Mouse (Mus musculus): ENCODE results near the gene Rbm19.
"Not testable (repeated sequence)": the region's sequence is repeated elsewhere in the genome, so short reads cannot be mapped to it uniquely, and the experiment has no call there.

The Rbm19 gene

DNA sequence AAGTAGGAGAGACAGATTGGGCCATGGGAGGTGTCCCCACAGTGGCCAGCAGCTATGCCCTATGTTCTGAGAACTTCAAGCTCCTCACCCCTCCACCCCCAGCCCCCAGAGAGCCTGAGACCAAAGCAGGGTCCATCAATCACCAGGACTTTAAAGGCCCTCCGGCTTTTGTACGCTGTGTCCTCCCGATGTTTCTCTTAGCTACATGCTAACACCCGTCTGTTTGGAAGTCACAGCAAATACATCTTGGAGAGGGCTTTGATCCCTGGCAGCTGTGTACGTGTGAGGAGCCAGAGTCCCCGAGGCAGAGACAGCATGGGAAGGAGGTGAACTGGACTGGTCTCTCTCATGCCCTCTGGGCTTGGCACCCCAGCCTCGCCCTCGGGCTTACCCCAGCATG is 14.2 kb upstream of the Rbm19 start:
- Histone ChIP-seq H3K4me1 (replicated peaks; ENCODE audit: low read depth, low read length) (peaks cover 2% of the 10 kb centered on the region; the same call in 1 of the 2 replicates), H3K9me3 (ENCODE audit: low read length) (no peaks in the 10 kb centered on the region), H3K36me3 (ENCODE audit: insufficient read depth, low read length) (no peaks in the 10 kb centered on the region), H3K27me3 (ENCODE audit: insufficient read depth, low read length) (peaks cover 39% of the 10 kb centered on the region), H3K4me3 (replicated peaks; ENCODE audit: low read length) (no peak overlapping the region)
- no peak for TF ChIP-seq NANOG (IDR thresholded peaks at IDR 0.05; ENCODE audit: borderline replicate concordance, low read length)
- no peak for TF ChIP-seq CTCF (conservative IDR thresholded peaks at IDR 0.05; ENCODE audit: low read length)
- no peak for TF ChIP-seq POU5F1 (IDR thresholded peaks at IDR 0.05; ENCODE audit: borderline replicate concordance, low read length)

DNA sequence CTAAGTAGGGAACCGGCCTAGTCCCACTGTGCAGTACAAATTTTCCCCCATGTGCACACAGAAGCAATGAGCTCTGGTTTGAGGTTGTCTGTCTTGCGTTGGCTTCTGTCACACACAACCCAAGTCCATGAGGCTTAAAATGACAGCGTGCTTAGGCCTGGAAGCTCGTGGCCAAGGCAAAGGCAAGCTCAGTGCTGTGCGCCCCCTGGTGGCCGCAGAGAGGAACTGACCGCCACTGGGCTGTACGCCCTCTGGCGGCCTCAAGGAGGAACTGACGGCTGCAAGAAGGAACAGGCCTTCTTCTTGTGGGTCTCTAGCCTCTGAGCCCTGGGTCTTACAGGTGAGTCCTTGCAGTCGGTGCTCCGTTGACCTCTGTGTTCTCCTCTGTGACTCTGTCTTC is 13.5 kb upstream of the Rbm19 start:
- peaks cover 36% of the 10 kb centered on the region for H3K27me3 ChIP-seq (ENCODE audit: insufficient read depth, low read length)
- no peaks in the 10 kb centered on the region for H3K36me3 ChIP-seq (ENCODE audit: insufficient read depth, low read length)
- H3K9me3 ChIP-seq (ENCODE audit: low read length): no peaks in the 10 kb centered on the region
- TF ChIP-seq CTCF (conservative IDR thresholded peaks at IDR 0.05; ENCODE audit: low read length) (peak; percentile 100), POU5F1 (IDR thresholded peaks at IDR 0.05; ENCODE audit: borderline replicate concordance, low read length) (no peak), NANOG (IDR thresholded peaks at IDR 0.05; ENCODE audit: borderline replicate concordance, low read length) (no peak)
- H3K4me3 ChIP-seq (replicated peaks; ENCODE audit: low read length): no peak overlapping the region
- no peaks in the 10 kb centered on the region for H3K4me1 ChIP-seq (replicated peaks; ENCODE audit: low read depth, low read length)

DNA sequence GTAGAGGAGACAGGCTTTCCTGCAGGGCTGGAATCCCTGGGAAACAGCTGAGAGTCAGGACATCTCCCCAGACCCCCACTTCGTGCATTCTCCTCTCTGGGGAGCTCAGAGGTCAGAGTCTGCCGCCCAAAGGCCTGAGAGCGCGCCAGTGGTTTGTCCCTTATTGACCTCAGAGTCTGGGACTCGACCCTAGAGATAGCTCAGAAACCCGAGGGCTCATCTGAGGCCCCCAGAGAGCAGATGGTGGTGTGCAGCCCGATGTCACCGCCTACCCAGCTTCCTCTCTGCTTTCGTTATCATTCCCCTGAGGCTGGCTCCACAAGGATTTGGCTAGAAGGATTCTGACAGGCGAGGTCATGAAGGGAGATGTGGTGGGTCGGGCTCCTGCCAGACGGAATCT is 12.8 kb upstream of the Rbm19 start:
- TF ChIP-seq CTCF (conservative IDR thresholded peaks at IDR 0.05; ENCODE audit: low read length) (no peak), POU5F1 (IDR thresholded peaks at IDR 0.05; ENCODE audit: borderline replicate concordance, low read length) (no peak), NANOG (IDR thresholded peaks at IDR 0.05; ENCODE audit: borderline replicate concordance, low read length) (no peak)
- no peaks in the 10 kb centered on the region for H3K9me3 ChIP-seq (ENCODE audit: low read length)
- no peaks in the 10 kb centered on the region for H3K4me1 ChIP-seq (replicated peaks; ENCODE audit: low read depth, low read length)
- H3K4me3 ChIP-seq (replicated peaks; ENCODE audit: low read length): no peak overlapping the region
- no peaks in the 10 kb centered on the region for H3K36me3 ChIP-seq (ENCODE audit: insufficient read depth, low read length)
- H3K27me3 ChIP-seq (ENCODE audit: insufficient read depth, low read length): peaks cover 42% of the 10 kb centered on the region

DNA sequence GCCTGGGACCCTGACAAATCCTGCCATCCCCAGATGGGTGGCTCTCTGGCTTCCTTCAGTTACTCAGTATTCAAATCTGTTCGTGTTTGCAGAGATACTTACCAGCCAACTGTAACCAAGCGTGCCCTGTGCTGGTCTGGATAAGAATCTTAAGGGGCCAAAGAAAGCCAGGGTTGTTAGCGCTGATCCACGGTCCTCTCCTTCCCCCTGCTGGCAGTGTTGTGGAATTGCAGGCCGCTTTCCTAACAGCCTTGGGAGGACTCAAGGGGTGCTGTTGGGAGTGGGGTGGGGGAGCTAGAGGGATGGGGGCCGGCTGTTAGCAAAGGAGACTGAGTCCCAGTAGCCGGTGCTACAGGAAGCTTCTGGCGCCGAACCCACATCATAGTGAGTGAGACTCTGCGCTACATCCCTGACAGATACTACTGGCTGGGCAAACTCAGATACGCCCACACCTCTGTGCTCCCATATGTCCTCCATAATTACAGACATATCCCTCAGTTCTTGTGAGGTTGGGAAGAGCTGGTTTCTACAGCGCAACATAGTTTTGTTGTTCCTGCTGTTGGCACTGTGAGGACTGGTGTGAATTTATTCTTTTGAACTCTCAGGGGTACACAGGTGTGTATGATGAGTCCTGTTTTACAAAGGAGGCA is 9.7 kb upstream of the Rbm19 start:
- H3K4me3 ChIP-seq (replicated peaks; ENCODE audit: low read length): no peak overlapping the region
- TF ChIP-seq NANOG (IDR thresholded peaks at IDR 0.05; ENCODE audit: borderline replicate concordance, low read length): no peak
- TF ChIP-seq CTCF (conservative IDR thresholded peaks at IDR 0.05; ENCODE audit: low read length): peak; percentile 93
- peaks cover 51% of the 10 kb centered on the region for H3K27me3 ChIP-seq (ENCODE audit: insufficient read depth, low read length)
- no peaks in the 10 kb centered on the region for H3K9me3 ChIP-seq (ENCODE audit: low read length)
- H3K36me3 ChIP-seq (ENCODE audit: insufficient read depth, low read length): no peaks in the 10 kb centered on the region
- no peaks in the 10 kb centered on the region for H3K4me1 ChIP-seq (replicated peaks; ENCODE audit: low read depth, low read length)

DNA sequence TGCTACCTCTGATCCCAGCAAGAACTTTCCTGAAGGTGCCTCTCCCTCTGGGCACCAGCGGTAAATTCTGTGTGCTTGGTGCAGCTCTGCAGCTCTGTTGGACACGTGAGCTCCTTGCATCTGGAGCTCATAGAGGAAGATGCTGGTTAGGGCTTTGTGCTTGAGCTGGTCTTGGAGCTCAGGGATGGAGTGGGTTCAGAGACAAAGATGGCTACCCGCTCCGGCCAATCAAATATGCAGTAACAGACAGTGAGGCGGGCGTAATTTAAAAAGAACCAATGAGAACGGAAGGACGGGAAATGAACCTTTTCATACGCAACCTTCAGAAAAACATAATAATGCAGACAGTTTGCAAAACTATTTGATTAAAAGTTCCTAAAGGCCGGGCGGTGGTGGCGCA is 1.9 kb upstream of the Rbm19 start:
- H3K9me3 ChIP-seq (ENCODE audit: low read length): no peaks in the 10 kb centered on the region
- TF ChIP-seq NANOG (IDR thresholded peaks at IDR 0.05; ENCODE audit: borderline replicate concordance, low read length): no peak
- TF ChIP-seq CTCF (conservative IDR thresholded peaks at IDR 0.05; ENCODE audit: low read length): no peak
- no peak for TF ChIP-seq POU5F1 (IDR thresholded peaks at IDR 0.05; ENCODE audit: borderline replicate concordance, low read length)
- peaks cover 16% of the 10 kb centered on the region for H3K36me3 ChIP-seq (ENCODE audit: insufficient read depth, low read length)
- H3K4me3 ChIP-seq (replicated peaks; ENCODE audit: low read length): peak overlapping the region; percentile 69
- H3K27me3 ChIP-seq (ENCODE audit: insufficient read depth, low read length): peaks cover 21% of the 10 kb centered on the region; the same call in 1 of the 2 replicates
- H3K4me1 ChIP-seq (replicated peaks; ENCODE audit: low read depth, low read length): peaks cover 28% of the 10 kb centered on the region

DNA sequence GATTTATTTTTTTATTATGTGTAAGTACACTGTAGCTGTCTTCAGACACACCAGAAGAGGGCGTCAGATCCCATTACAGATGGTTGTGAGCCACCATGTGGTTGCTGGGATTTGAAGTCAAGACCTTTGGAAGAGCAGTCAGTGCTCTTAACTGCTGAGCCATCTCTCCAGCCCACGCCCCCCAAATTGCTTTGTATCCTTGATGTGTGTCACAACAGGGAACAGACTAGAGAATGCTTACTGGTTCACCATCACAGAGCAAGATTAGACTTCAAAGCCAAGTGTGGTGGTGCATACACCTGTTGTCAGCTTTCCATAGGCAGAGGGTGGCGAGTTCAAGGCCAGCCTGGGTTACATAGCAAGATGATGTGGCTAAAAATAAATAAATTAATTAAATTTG is 896 bp downstream of the Rbm19 start:
- not testable (repeated sequence) for H3K9me3 ChIP-seq (ENCODE audit: low read length)
- peaks cover 28% of the 10 kb centered on the region for H3K4me1 ChIP-seq (replicated peaks; ENCODE audit: low read depth, low read length)
- peaks cover 44% of the 10 kb centered on the region for H3K36me3 ChIP-seq (ENCODE audit: insufficient read depth, low read length)
- H3K27me3 ChIP-seq (ENCODE audit: insufficient read depth, low read length): 0 out of 2 replicates have a peak, but pooled peaks cover 10% of the 10 kb centered on the region
- peak; percentile 74 for TF ChIP-seq NANOG (IDR thresholded peaks at IDR 0.05; ENCODE audit: borderline replicate concordance, low read length)
- peak overlapping the region; percentile 93 for H3K4me3 ChIP-seq (replicated peaks; ENCODE audit: low read length)

DNA sequence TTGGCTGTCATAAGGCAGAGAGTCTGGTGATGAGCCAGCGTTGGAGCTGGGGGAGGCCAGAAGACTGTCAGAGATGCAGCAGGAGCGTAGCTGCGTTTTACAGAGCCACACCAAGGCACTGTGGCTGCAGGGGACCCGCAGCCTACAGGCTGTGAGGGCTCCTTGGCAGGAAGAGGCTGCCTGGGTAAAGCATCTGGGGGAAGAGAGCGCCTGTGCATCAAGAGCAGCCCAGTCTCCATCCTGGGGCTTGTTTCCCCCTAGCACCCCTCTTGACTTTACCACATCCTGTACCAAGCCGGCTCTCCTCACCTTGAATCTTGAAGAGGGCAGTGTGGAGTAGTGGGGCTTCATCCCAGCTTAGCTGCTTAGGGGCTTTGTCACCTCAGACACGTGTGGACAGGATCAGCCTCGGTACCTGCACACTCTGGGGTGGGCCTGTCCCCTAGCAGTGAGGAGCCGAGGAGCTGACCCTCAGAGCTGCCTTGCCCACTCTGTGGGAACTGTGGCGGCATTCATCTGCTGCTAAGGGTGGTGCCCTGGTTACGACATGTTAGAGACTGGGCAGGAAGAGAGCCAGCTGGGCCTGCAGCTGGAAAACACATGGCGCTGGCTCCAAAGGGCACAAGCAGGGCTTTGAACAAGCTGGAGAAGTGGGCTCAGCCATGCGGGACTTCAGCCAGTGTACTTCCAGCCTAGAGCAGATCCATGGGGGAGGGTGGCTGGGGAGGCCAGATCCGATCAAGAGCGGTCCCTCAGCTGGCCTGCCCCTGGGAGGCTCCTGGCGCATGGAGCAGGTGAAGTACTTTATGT is 8.8 kb downstream of the Rbm19 start:
- no peak for TF ChIP-seq POU5F1 (IDR thresholded peaks at IDR 0.05; ENCODE audit: borderline replicate concordance, low read length)
- H3K36me3 ChIP-seq (ENCODE audit: insufficient read depth, low read length): peaks cover 100% of the 10 kb centered on the region

DNA sequence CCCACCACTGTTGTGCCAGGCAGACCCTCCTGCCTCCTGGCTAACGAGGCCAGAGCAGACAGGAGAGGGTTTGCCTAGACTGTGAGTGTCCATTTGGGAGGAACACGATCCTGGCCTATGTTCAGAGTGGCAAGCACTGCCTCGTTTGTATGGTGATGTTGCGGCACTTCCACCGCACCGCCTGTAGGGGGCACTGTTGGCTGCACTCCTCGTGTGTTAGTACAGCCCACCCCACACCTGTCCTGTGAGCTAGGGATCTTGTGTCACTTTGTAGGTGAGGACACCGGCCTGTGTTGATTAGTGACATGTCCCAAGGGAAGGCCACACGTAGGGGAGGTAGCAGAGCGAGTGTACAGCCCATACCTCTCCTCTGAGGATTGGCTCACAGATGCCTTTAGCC is 11.4 kb downstream of the Rbm19 start:
- Histone ChIP-seq H3K9me3 (ENCODE audit: low read length) (no peaks in the 10 kb centered on the region), H3K36me3 (ENCODE audit: insufficient read depth, low read length) (peaks cover 99% of the 10 kb centered on the region), H3K4me3 (replicated peaks; ENCODE audit: low read length) (no peak overlapping the region), H3K4me1 (replicated peaks; ENCODE audit: low read depth, low read length) (peaks cover 25% of the 10 kb centered on the region), H3K27me3 (ENCODE audit: insufficient read depth, low read length) (no peaks in the 10 kb centered on the region)
- TF ChIP-seq POU5F1 (IDR thresholded peaks at IDR 0.05; ENCODE audit: borderline replicate concordance, low read length) (no peak), CTCF (conservative IDR thresholded peaks at IDR 0.05; ENCODE audit: low read length) (peak; percentile 94), NANOG (IDR thresholded peaks at IDR 0.05; ENCODE audit: borderline replicate concordance, low read length) (no peak)

More for the DNA sequence above, 8.8 kb downstream of the Rbm19 start:
- H3K4me1 ChIP-seq (replicated peaks; ENCODE audit: low read depth, low read length): peaks cover 3% of the 10 kb centered on the region
- no peaks in the 10 kb centered on the region for H3K27me3 ChIP-seq (ENCODE audit: insufficient read depth, low read length)
- H3K4me3 ChIP-seq (replicated peaks; ENCODE audit: low read length): no peak overlapping the region
- H3K9me3 ChIP-seq (ENCODE audit: low read length): no peaks in the 10 kb centered on the region
